Mouse (Mus musculus): ENCODE results near the gene Pik3ap1. TPM values are rescaled to one million over a fixed set of nuclear protein-coding genes. Genes with fewer than 3 reads are reported as not detected.
"Not testable (repeated sequence)": the region's sequence is repeated elsewhere in the genome, so short reads cannot be mapped to it uniquely, and the experiment has no call there.

The Pik3ap1 gene
- total RNA-seq (2021) = 1 to 10 TPM; 2.0 to 3.2 TPM

GRCm38 (mm10) chr19:41384922-41385508 is at the start of gene Pik3ap1:
Pik3ap1 (minus strand) TSS chr19:41385102.
- intact Hi-C loops (cut with DNase I) = no loop called here

GRCm38 (mm10) chr19:41431512-41432164 is 46.7 kb upstream of the Pik3ap1 start:
- intact Hi-C loops (cut with DNase I); DNase-seq (ENCODE audit: extremely low spot score in 1 of 2, low spot score in 2 of 2): not testable (repeated sequence)

More at GRCm38 (mm10) chr19:41384922-41385508, at the start of gene Pik3ap1:
- peak in 1 of 2 experiments; percentile 76 for DNase-seq (ENCODE audit: extremely low spot score in 1 of 2, low spot score in 2 of 2)

- DNase-seq (ENCODE audit: extremely low spot score in 1 of 2, low spot score in 2 of 2); intact Hi-C loops (cut with DNase I): not testable (repeated sequence)
These were observed 41.2 kb upstream of the Pik3ap1 start for GRCm38 (mm10) chr19:41425927-41426772.

- intact Hi-C loops (cut with DNase I) = no loop called here
- DNase-seq (ENCODE audit: extremely low spot score in 1 of 2, low spot score in 2 of 2) = no peak
These were observed 36.4 kb upstream of the Pik3ap1 start for GRCm38 (mm10) chr19:41421264-41421663.

- intact Hi-C loops (cut with DNase I) = no loop called here
- DNase-seq (ENCODE audit: extremely low spot score in 1 of 2, low spot score in 2 of 2) = no peak
These were observed 33.9 kb upstream of the Pik3ap1 start for GRCm38 (mm10) chr19:41418786-41419185.

GRCm38 (mm10) chr19:41417995-41418394 is 33.1 kb upstream of the Pik3ap1 start:
- intact Hi-C loops (cut with DNase I) = no loop called here
- DNase-seq (ENCODE audit: extremely low spot score in 1 of 2, low spot score in 2 of 2) = no peak

GRCm38 (mm10) chr19:41416201-41416600 is 31.3 kb upstream of the Pik3ap1 start:
- no peak for DNase-seq (ENCODE audit: extremely low spot score in 1 of 2, low spot score in 2 of 2)
- intact Hi-C loops (cut with DNase I) = no loop called here

GRCm38 (mm10) chr19:41402603-41403002 is 17.7 kb upstream of the Pik3ap1 start:
- no peak for DNase-seq (ENCODE audit: extremely low spot score in 1 of 2, low spot score in 2 of 2)
- intact Hi-C loops (cut with DNase I) = no loop called here

- no peak for DNase-seq (ENCODE audit: extremely low spot score in 1 of 2, low spot score in 2 of 2)
These were observed 6.0 kb upstream of the Pik3ap1 start for GRCm38 (mm10) chr19:41390856-41391255.

GRCm38 (mm10) chr19:41389351-41389750 is 4.4 kb upstream of the Pik3ap1 start:
- intact Hi-C loops (cut with DNase I) = no loop called here
- no peak for DNase-seq (ENCODE audit: extremely low spot score in 1 of 2, low spot score in 2 of 2)

More at GRCm38 (mm10) chr19:41390856-41391255, 6.0 kb upstream of the Pik3ap1 start:
- intact Hi-C loops (cut with DNase I) = no loop called here

GRCm38 (mm10) chr19:41388242-41388641 is 3.3 kb upstream of the Pik3ap1 start:
- intact Hi-C loops (cut with DNase I) = no loop called here
- DNase-seq (ENCODE audit: extremely low spot score in 1 of 2, low spot score in 2 of 2) = no peak

GRCm38 (mm10) chr19:41387262-41387661 is 2.4 kb upstream of the Pik3ap1 start:
- intact Hi-C loops (cut with DNase I) = no loop called here
- DNase-seq (ENCODE audit: extremely low spot score in 1 of 2, low spot score in 2 of 2) = no peak

- peak in 1 of 2 experiments; percentile 38 for DNase-seq (ENCODE audit: extremely low spot score in 1 of 2, low spot score in 2 of 2)
- intact Hi-C loops (cut with DNase I) = no loop called here
These were observed 473 bp downstream of the Pik3ap1 start for GRCm38 (mm10) chr19:41384406-41384851.

- intact Hi-C loops (cut with DNase I) = no loop called here
- no peak for DNase-seq (ENCODE audit: extremely low spot score in 1 of 2, low spot score in 2 of 2)
These were observed 2.4 kb downstream of the Pik3ap1 start for GRCm38 (mm10) chr19:41382391-41382978.

- intact Hi-C loops (cut with DNase I) = no loop called here
- DNase-seq (ENCODE audit: extremely low spot score in 1 of 2, low spot score in 2 of 2) = no peak
These were observed 3.2 kb downstream of the Pik3ap1 start for GRCm38 (mm10) chr19:41381581-41382239.

- intact Hi-C loops (cut with DNase I) = no loop called here
- DNase-seq (ENCODE audit: extremely low spot score in 1 of 2, low spot score in 2 of 2) = no peak
These were observed 5.7 kb downstream of the Pik3ap1 start for GRCm38 (mm10) chr19:41379195-41379594.

GRCm38 (mm10) chr19:41375791-41376190 is 9.1 kb downstream of the Pik3ap1 start:
- DNase-seq (ENCODE audit: extremely low spot score in 1 of 2, low spot score in 2 of 2) = no peak
- intact Hi-C loops (cut with DNase I) = no loop called here

- DNase-seq (ENCODE audit: extremely low spot score in 1 of 2, low spot score in 2 of 2) = no peak
- intact Hi-C loops (cut with DNase I) = no loop called here
These were observed 9.8 kb downstream of the Pik3ap1 start for GRCm38 (mm10) chr19:41375096-41375495.

- intact Hi-C loops (cut with DNase I) = no loop called here
These were observed 10.2 kb downstream of the Pik3ap1 start for GRCm38 (mm10) chr19:41374658-41375057.

More at GRCm38 (mm10) chr19:41374658-41375057, 10.2 kb downstream of the Pik3ap1 start:
- no peak for DNase-seq (ENCODE audit: extremely low spot score in 1 of 2, low spot score in 2 of 2)

Measured in left cerebral cortex, postnatal 10 days (tissue).